Mouse (Mus musculus) ES-Bruce4 (cell line): ENCODE data around the gene Zbtb16.

Experiments
- CTCF ChIP-seq: IDR thresholded peaks from one replicate; pipeline ENCODE4 v1.8.1; 2011; ENCODE audit warnings: low read depth, low read length
- EP300 ChIP-seq: IDR thresholded peaks from 2 replicates; pipeline ENCODE4 v1.6.1; 2011; ENCODE audit warnings: low read depth, low read length; ENCODE audit not compliant: insufficient read depth
- POLR2A ChIP-seq: IDR thresholded peaks from one replicate; pipeline ENCODE4 v1.8.1; 2011; ENCODE audit warnings: low read length; ENCODE audit not compliant: insufficient read depth

DNA sequence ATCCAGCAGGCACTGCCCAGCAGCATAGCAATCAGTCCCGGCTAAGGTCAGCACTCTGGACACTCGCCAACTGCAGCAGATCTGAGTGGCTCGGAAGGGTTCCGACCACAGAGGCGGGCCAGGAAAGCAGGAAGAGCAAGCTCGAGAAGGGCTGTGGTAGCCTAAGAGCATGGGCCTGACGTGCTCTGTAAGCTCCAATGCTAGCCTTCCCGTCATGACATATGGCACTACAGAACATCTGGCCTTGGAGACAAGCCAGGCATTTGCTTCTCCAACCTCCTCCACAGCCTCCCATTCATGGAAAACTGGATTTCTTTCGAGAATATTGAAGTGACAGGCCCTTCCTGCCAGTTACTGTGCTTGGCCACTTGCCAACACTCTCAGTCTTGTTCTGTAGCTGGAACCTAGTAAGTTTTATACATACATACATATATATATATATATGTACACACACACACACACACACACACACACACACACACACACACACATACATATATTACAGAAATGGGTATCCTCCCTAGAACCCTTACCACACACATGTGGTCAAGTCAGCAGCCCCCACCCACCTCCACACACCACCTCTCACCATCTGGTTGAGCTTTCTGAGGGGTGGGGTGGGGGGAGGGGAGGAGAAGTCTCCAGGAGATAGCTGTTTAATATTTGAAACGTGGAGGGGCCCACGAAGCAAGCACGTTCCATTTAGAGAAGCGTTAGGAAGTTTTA, 75.4 kb downstream of the Zbtb16 start:
- TF ChIP-seq POLR2A (no peak), EP300 (no peak), CTCF (no peak)
